Mouse (Mus musculus): ENCODE data around the gene Acad12. TPM values are rescaled to one million over a fixed set of nuclear protein-coding genes. Genes with fewer than 3 reads are reported as not detected.

The Acad12 gene
- polyA plus RNA-seq, 1 experiment from 2014 or later, result 2.3 TPM

DNA sequence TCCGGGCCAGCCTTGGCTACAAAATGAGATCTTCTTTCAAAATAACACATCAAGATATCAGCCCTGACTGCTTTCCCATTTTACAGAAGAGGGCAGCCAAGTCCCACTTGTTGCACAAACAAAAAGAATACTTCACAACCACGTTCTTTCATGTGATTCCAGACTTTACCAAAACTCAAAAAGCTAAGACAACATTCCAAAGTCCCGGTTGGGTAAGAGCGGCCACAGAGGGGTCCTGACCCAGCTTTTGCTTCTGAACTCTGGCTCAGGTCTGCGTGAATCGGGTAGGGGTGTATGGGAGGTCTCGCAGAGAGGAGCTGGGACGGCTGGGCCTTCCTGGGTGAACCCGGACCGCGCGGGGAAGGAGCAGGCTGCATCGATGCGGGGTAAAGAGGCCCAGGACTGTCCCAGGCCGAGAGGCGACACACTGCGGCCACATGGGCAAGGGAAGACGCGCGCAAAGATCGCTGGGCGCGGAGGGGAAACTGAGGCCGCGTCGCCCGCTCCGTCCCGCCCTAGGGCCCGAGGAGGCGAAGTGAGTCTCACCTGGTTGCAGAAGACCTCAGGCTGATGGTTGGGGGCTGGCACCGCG is 25.8 kb downstream of the Acad12 start:
- no peak for TF ChIP-seq CTCF (IDR thresholded peaks at IDR 0.05; ENCODE audit: low read depth)
- TF ChIP-seq EP300 (optimal IDR thresholded peaks at IDR 0.05), result no peak
- H3K9me3 ChIP-seq (ENCODE audit: control insufficient read depth, low read length), result no peaks in the 10 kb centered on the region
- peak overlapping the region; percentile 89 for H3K27ac ChIP-seq (replicated peaks)
- H3K4me2 ChIP-seq (replicated peaks; ENCODE audit: low read depth), result peak overlapping the region; percentile 94
- H3K4me1 ChIP-seq (replicated peaks; ENCODE audit: control insufficient read depth, insufficient read depth), result 0 out of 2 replicates have a peak, but pooled peaks cover 3% of the 10 kb centered on the region
- 4% methylated on average over 31 of the region's 33 CpGs for WGBS
- peak overlapping the region; percentile 88 for H3K9ac ChIP-seq (ENCODE audit: low read length)
- ATAC-seq (ENCODE audit: low FRiP score, low TSS enrichment) (peak; percentile 26), DNase-seq (ENCODE audit: low spot score) (no peak)
- peak overlapping the region; percentile 70 for H3K4me3 ChIP-seq (ENCODE audit: low read depth, low read length)
- H3K36me3 ChIP-seq (ENCODE audit: control insufficient read depth, insufficient read depth, low read length), result no peaks in the 10 kb centered on the region
- no peaks in the 10 kb centered on the region for H3K27me3 ChIP-seq (ENCODE audit: control insufficient read depth, insufficient read depth, low read length)

DNA sequence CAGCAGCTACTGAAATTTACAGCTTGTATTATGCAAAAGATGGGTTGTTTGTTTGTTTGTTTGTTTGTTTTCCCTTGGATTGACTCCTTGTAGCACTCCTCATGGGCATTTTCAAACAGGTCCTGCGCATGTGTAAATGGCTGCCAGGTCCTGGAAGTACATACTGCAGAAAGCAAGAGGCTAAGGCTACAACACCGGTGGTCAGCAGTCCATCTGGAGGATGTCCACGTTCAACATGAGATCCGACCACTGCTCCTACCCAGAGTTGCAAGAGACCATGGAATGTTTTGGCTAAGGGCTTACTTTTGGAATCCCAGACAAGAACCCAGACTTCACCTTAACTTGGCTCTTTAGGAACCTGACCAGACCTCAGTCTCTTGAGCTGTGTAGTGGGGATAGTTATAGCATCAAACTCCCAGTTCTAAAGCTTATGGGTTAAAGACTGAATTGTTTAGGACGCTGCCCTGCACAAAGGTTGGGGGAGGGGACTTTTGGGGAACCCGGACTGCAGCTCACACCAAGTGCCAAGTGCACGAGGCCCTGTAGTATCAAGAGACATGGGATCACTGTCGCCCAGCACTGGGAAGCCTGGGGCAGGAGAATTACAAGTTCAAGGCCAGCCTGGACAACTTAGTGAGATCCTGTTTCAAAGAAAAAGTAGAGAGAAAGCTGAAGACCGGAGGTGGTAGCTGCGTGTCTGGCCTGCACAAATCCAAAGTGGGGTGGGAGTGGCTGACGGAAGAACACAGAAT is 26.5 kb downstream of the Acad12 start:
- Histone ChIP-seq H3K9ac (ENCODE audit: low read length) (no peak overlapping the region; the same call in 1 of the 2 replicates), H3K27me3 (ENCODE audit: control insufficient read depth, insufficient read depth, low read length) (no peaks in the 10 kb centered on the region), H3K36me3 (ENCODE audit: control insufficient read depth, insufficient read depth, low read length) (no peaks in the 10 kb centered on the region), H3K4me1 (replicated peaks; ENCODE audit: control insufficient read depth, insufficient read depth) (0 out of 2 replicates have a peak, but pooled peaks cover 3% of the 10 kb centered on the region), H3K4me2 (replicated peaks; ENCODE audit: low read depth) (peak overlapping the region; percentile 94), H3K9me3 (ENCODE audit: control insufficient read depth, low read length) (no peaks in the 10 kb centered on the region), H3K4me3 (ENCODE audit: low read depth, low read length) (peak overlapping the region; percentile 70), H3K27ac (replicated peaks) (no peak overlapping the region)
- TF ChIP-seq CTCF (IDR thresholded peaks at IDR 0.05; ENCODE audit: low read depth) (no peak), EP300 (optimal IDR thresholded peaks at IDR 0.05) (no peak)
- ATAC-seq (ENCODE audit: low FRiP score, low TSS enrichment), result no peak
- WGBS, result 52% methylated on average over 11 of the region's 11 CpGs
- DNase-seq (ENCODE audit: low spot score), result no peak

DNA sequence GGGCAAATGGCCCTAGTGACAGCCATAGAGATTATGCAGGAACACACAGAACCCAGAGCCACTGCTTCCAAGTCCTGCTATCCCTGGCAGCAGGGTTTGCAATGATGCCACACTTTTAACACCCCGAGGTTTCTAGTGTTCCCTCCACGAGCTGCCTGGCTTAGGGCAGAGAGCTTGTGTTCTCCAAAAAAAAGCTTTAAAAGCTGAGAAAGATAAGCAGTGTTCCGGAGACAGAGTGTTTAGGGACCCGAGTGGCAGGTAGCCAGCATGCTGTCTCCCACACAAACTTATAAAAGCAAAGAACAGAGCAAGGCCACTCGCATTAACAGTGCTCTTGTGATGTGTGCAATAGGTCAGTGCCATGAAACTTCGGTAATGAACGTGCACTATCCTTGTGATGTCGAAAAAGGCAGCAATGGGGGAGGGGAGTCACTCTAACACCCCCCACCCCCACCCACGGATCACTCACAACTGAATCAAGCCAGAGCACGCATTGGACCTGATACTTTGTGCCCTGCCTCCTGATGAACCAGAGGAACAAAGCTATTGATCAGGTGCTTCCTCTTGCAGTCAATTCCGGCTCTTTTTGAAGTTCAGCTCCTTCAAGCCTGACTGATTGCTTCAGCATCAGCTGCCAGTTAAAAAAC is 27.2 kb downstream of the Acad12 start:
- Histone ChIP-seq H3K4me3 (ENCODE audit: low read depth, low read length) (peak overlapping the region; percentile 70), H3K4me1 (replicated peaks; ENCODE audit: control insufficient read depth, insufficient read depth) (peaks cover 6% of the 10 kb centered on the region), H3K36me3 (ENCODE audit: control insufficient read depth, insufficient read depth, low read length) (no peaks in the 10 kb centered on the region), H3K9me3 (ENCODE audit: control insufficient read depth, low read length) (no peaks in the 10 kb centered on the region), H3K9ac (ENCODE audit: low read length) (no peak overlapping the region), H3K27me3 (ENCODE audit: control insufficient read depth, insufficient read depth, low read length) (no peaks in the 10 kb centered on the region), H3K27ac (replicated peaks) (no peak overlapping the region), H3K4me2 (replicated peaks; ENCODE audit: low read depth) (peak overlapping the region; percentile 94)
- WGBS, result 41% methylated on average over 11 of the region's 11 CpGs
- ATAC-seq (ENCODE audit: low FRiP score, low TSS enrichment) (no peak), DNase-seq (ENCODE audit: low spot score) (no peak)
- no peak for TF ChIP-seq EP300 (optimal IDR thresholded peaks at IDR 0.05)
- TF ChIP-seq CTCF (IDR thresholded peaks at IDR 0.05; ENCODE audit: low read depth), result no peak

DNA sequence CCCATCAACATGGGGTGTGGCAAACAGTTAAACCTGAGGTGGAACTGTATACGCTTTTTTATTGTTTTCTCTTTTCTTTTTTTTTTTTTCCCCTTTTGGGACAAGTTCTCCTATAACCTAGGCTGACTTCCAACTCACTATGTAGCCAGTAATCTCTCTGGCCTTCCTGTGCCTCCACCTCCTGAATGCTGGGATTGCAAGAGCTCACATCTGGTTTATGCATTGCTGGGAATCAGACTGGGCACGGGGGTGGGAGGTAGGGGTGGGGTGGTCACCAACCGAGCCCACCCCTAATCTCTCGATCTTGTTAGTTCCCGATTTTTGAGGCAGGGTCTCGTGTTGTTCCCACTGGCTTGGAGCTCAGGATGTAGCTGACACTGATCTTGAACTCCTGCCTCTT is 28.8 kb downstream of the Acad12 start:
- no peak for TF ChIP-seq CTCF (IDR thresholded peaks at IDR 0.05; ENCODE audit: low read depth)
- no peak for TF ChIP-seq EP300 (optimal IDR thresholded peaks at IDR 0.05)
- Histone ChIP-seq H3K4me1 (replicated peaks; ENCODE audit: control insufficient read depth, insufficient read depth) (peaks cover 9% of the 10 kb centered on the region), H3K4me2 (replicated peaks; ENCODE audit: low read depth) (no peak overlapping the region), H3K36me3 (ENCODE audit: control insufficient read depth, insufficient read depth, low read length) (no peaks in the 10 kb centered on the region), H3K27ac (replicated peaks) (no peak overlapping the region), H3K4me3 (ENCODE audit: low read depth, low read length) (no peak overlapping the region), H3K9ac (ENCODE audit: low read length) (no peak overlapping the region), H3K9me3 (ENCODE audit: control insufficient read depth, low read length) (no peaks in the 10 kb centered on the region), H3K27me3 (ENCODE audit: control insufficient read depth, insufficient read depth, low read length) (no peaks in the 10 kb centered on the region)
- 82% methylated on average over 6 of the region's 6 CpGs for WGBS
- ATAC-seq (ENCODE audit: low FRiP score, low TSS enrichment), result no peak
- DNase-seq (ENCODE audit: low spot score), result no peak

DNA sequence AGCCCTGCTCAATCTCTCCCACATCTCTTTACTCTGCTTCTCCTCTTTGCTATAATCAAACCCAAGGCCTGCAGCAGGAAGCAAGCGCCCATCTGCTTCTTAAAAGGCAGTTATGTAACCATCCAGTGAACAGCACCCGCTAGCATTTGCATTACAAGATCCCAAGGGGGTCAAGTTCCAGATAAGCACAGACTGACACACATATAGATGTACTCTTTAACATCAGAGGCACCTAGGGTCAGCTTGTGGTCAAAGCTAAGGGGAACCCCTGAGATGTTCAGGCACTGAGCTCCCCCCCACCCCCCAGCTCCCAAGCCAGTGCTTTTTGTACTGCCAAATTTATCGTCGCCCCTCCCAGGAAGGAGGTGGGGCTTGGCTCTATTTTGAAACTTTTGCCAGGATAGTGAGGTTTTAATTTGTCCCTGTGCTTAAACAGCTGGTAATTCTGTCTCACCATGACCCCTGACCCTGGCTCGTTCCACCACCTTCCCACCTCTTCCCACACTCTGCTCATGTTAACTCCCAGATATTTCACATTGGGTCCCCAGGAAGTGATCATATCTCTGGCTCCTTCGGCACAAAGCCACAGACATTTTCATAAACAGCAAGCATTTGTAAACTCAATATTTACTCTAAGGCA is 32.2 kb downstream of the Acad12 start:
- Histone ChIP-seq H3K4me3 (ENCODE audit: low read depth, low read length) (no peak overlapping the region), H3K27me3 (ENCODE audit: control insufficient read depth, insufficient read depth, low read length) (no peaks in the 10 kb centered on the region), H3K9me3 (ENCODE audit: control insufficient read depth, low read length) (no peaks in the 10 kb centered on the region), H3K27ac (replicated peaks) (peak overlapping the region; percentile 61), H3K4me1 (replicated peaks; ENCODE audit: control insufficient read depth, insufficient read depth) (peaks cover 6% of the 10 kb centered on the region), H3K4me2 (replicated peaks; ENCODE audit: low read depth) (peak overlapping the region; percentile 23), H3K9ac (ENCODE audit: low read length) (no peak overlapping the region), H3K36me3 (ENCODE audit: control insufficient read depth, insufficient read depth, low read length) (no peaks in the 10 kb centered on the region)
- 39% methylated on average over 6 of the region's 6 CpGs for WGBS
- DNase-seq (ENCODE audit: low spot score), result peak; percentile 35
- no peak for TF ChIP-seq CTCF (IDR thresholded peaks at IDR 0.05; ENCODE audit: low read depth)
- TF ChIP-seq EP300 (optimal IDR thresholded peaks at IDR 0.05), result no peak
- ATAC-seq (ENCODE audit: low FRiP score, low TSS enrichment), result peak; percentile 19; the same call in 1 of the 2 replicates
